Mouse (Mus musculus) hindbrain, postnatal 0 days (tissue): ENCODE results near the gene Ube2a. TPM values are rescaled to one million over a fixed set of nuclear protein-coding genes. Genes with fewer than 3 reads are reported as not detected.

Source experiments
- ATAC-seq: fragments of 200-750 bp; cut with Nextera tagmentation; 2 replicates; pipeline ENCODE4 v1.8.0; 2017; ENCODE audit warnings: mild to moderate bottlenecking, moderate TSS enrichment, moderate library complexity
- DNase-seq: peaks from one replicate; pipeline ENCODE4 v3.0.0-alpha.2; 2015; ENCODE audit warnings: low spot score
- H3K27ac ChIP-seq: fragments of 300-500 bp; sonication (generic); 2 replicates; pipeline ENCODE4 v1.5.1; 2014; ENCODE audit warnings: mild to moderate bottlenecking
- H3K27me3 ChIP-seq: fragments of 300-500 bp; sonication (generic); 2 replicates; pipeline ENCODE4 v1.6.1; 2014; ENCODE audit warnings: low read length, mixed read lengths; ENCODE audit not compliant: insufficient read depth
- H3K36me3 ChIP-seq: fragments of 300-500 bp; sonication (generic); 2 replicates; pipeline ENCODE4 v1.6.1; 2014; ENCODE audit warnings: low read length, mixed read lengths; ENCODE audit not compliant: insufficient read depth
- H3K4me1 ChIP-seq: fragments of 300-500 bp; sonication (generic); 2 replicates; pipeline ENCODE4 v1.6.1; 2014; ENCODE audit warnings: antibody characterized with exemption, low read length, mixed read lengths; ENCODE audit not compliant: insufficient read depth
- H3K4me2 ChIP-seq: fragments of 300-500 bp; sonication (generic); 2 replicates; pipeline ENCODE4 v1.6.1; 2014; ENCODE audit warnings: low read depth, mild to moderate bottlenecking, low read length, moderate library complexity, mixed read lengths
- H3K4me3 ChIP-seq: fragments of 300-500 bp; sonication (generic); 2 replicates; pipeline ENCODE4 v1.5.1; 2014; ENCODE audit warnings: low read length
- H3K9ac ChIP-seq: fragments of 300-500 bp; sonication (generic); replicated peaks from 2 replicates; pipeline ENCODE4 v1.6.1; 2014; ENCODE audit warnings: mild to moderate bottlenecking, low read length, moderate library complexity, mixed read lengths
- H3K9me3 ChIP-seq: fragments of 300-500 bp; sonication (generic); 2 replicates; pipeline ENCODE4 v1.6.1; 2016; ENCODE audit warnings: low read length, mixed read lengths
- CTCF ChIP-seq: IDR thresholded peaks from 2 replicates; pipeline ENCODE4 v1.5.1; 2016; ENCODE audit warnings: antibody characterized with exemption, control low read depth, low read depth
- WGBS: fragments of 180-500 bp; shearing (Covaris S2); extraction: QIAGEN DNeasy Blood & Tissue Kit; methylation state at CpG from one replicate; pipeline ENCODE4 v1.1.7; 2014; 5-methylcytosine and 5-hydroxymethylcytosine counted together
- polyA plus RNA-seq: library from polyadenylated mRNA; unstranded; fragments of >200 nt; fragmentation: Nextera tagmentation; extraction: Ambion mirVana; gene quantifications from 2 replicates; pipeline ENCODE4 v1.2.1, GENCODE M21; 2015
- total RNA-seq: library from RNA; depleted of rRNA; stranded (reverse); fragments of >200 nt; gene quantifications from 2 replicates; pipeline ENCODE4 v1.2.3, GENCODE M21; 2014; rRNA removed

Ube2a gene
- total and polyA plus RNA-seq, 2 experiments from 2014 or later, result 28.5 to 134 TPM

DNA sequence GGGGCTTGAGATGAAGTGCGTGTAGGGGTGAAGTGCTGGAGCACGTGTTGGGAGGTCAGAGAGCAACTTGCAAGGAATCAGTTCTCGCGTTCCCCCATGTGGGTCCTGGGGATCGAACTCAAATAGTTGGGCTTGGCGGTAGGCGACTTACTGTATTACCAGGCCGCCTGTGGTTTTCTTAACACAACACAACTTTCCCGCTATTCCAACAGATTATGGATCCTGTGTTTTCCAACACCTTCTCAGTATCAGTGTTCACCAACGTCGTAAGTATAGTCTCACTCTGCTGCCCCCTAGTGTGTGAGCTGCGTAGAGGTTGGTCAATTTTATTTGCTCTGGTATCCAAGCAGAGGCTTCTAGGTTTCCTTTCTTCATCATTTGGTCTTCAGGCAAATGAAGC is 37.6 kb downstream of the Ube2a start:
- 46% methylated on average over 12 of the region's 12 CpGs for WGBS
- TF ChIP-seq CTCF, result peak; percentile 65
- Histone ChIP-seq H3K9me3 (no peaks in the 10 kb centered on the region), H3K4me1 (no peaks in the 10 kb centered on the region), H3K4me2 (no peak overlapping the region), H3K36me3 (no peaks in the 10 kb centered on the region), H3K9ac (no peak overlapping the region), H3K4me3 (no peak overlapping the region), H3K27ac (no peak overlapping the region), H3K27me3 (no peaks in the 10 kb centered on the region)
- ATAC-seq, result peak; percentile 59
- DNase-seq, result peak; percentile 70

DNA sequence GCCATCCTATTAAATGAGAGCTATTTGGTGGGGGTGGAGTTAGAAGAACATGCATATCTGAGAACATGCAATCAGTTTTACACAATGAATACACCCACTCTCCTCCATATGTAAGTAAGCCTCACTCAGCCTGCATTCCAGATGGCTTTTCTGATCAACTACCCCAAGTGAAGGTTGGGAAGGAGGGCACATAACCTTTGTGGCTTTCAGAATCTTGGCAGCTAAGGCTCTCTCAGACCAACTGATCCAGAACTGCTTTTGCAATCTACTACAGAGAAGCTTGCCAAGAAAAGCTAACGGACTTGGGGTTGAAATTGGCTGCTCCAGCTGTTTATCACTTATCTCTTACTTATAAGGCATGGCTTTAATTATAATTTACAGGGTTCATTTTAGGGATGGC is 44.0 kb downstream of the Ube2a start:
- H3K4me2 ChIP-seq, result no peak overlapping the region
- WGBS, result 62% methylated on average over 1 of the region's 1 CpGs
- no peak overlapping the region for H3K4me3 ChIP-seq
- H3K27me3 ChIP-seq, result no peaks in the 10 kb centered on the region
- no peak overlapping the region for H3K27ac ChIP-seq
- no peak for DNase-seq
- ATAC-seq, result no peak
- no peak overlapping the region for H3K9ac ChIP-seq
- H3K36me3 ChIP-seq, result no peaks in the 10 kb centered on the region
- no peaks in the 10 kb centered on the region for H3K9me3 ChIP-seq
- TF ChIP-seq CTCF, result no peak
- H3K4me1 ChIP-seq, result no peaks in the 10 kb centered on the region

- Histone ChIP-seq H3K9ac (no peak overlapping the region), H3K4me3 (no peak overlapping the region), H3K4me1 (no peaks in the 10 kb centered on the region), H3K27ac (no peak overlapping the region), H3K4me2 (no peak overlapping the region), H3K27me3 (no peaks in the 10 kb centered on the region), H3K36me3 (no peaks in the 10 kb centered on the region), H3K9me3 (no peaks in the 10 kb centered on the region)
- ATAC-seq (no peak), DNase-seq (no peak)
- 85% methylated on average over 4 of the region's 4 CpGs for WGBS
- TF ChIP-seq CTCF, result no peak
Measured at GRCm38 (mm10) chrX:36921346-36921745, 47.6 kb downstream of the Ube2a start.

DNA sequence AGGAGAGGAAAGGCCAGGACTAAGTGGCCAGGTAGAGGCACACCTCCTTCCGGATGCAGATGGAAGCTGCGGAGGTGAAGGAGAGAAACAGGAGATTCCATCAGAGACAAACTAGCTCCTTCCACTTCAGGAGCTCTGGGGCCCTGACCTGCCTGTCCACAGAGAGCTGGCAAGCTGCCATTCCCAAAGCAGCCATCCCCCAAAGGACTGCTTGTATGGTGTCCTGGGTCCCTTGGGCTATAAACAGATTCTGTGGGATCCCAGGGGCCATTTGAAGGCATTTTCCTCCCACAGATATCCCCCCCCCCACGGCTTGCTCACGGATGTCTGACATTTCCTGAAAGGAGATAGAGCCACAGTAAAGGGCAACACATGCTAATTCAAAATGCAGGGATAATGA is 55.1 kb downstream of the Ube2a start:
- ATAC-seq (no peak), DNase-seq (no peak)
- TF ChIP-seq CTCF, result no peak
- Histone ChIP-seq H3K4me2 (no peak overlapping the region), H3K27me3 (no peaks in the 10 kb centered on the region), H3K27ac (no peak overlapping the region), H3K9me3 (no peaks in the 10 kb centered on the region), H3K4me1 (no peaks in the 10 kb centered on the region), H3K36me3 (no peaks in the 10 kb centered on the region), H3K4me3 (no peak overlapping the region), H3K9ac (no peak overlapping the region)
- WGBS, result 72% methylated on average over 4 of the region's 4 CpGs

DNA sequence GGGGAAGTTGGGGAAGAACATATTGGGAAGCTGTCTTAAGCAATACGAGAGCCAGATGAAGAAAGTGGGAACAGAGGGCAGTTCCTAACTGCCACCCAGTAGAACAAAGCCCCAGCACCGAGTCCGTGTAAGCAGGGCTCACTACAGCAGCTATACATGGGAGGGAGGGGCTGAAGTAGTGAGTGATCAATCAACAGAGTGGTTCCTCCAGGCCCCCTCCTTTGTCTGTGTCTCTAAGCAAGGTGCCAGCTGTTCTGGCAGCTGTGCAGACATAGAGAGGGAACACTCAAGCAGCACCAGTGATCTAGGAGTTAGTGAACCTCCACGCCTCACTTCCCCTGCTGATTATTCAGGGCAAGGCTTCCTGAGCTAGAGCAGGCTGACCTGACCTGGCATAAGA is 56.0 kb downstream of the Ube2a start:
- Histone ChIP-seq H3K4me2 (no peak overlapping the region), H3K4me3 (no peak overlapping the region), H3K4me1 (no peaks in the 10 kb centered on the region), H3K27ac (no peak overlapping the region), H3K27me3 (no peaks in the 10 kb centered on the region), H3K9me3 (no peaks in the 10 kb centered on the region), H3K9ac (no peak overlapping the region), H3K36me3 (no peaks in the 10 kb centered on the region)
- ATAC-seq, result no peak
- 62% methylated on average over 4 of the region's 4 CpGs for WGBS
- TF ChIP-seq CTCF, result no peak
- DNase-seq, result no peak

DNA sequence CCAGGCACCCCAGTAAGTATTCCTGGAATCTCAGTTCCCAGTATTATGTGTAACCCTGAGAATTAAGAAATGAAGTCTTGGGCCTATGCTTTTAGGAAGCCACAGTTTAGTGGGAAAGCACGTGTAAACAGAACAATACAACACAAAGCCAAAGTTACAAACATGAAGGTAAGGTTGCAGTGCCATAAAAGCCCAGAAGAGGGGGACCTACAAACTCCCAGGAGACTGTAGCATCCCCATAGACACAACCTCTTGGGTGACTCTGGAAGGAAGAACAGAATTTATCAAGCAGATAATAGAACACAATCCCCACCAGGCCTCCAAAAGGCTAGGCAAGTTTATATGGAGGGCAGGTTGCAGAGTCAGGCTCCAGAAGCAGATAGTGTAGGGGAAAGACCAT is 56.9 kb downstream of the Ube2a start:
- 37% methylated on average over 1 of the region's 1 CpGs for WGBS
- no peak overlapping the region for H3K27ac ChIP-seq
- no peak for ATAC-seq
- peak; percentile 22 for DNase-seq
- no peaks in the 10 kb centered on the region for H3K4me1 ChIP-seq
- no peaks in the 10 kb centered on the region for H3K36me3 ChIP-seq
- H3K9ac ChIP-seq, result no peak overlapping the region
- H3K4me2 ChIP-seq, result no peak overlapping the region
- H3K9me3 ChIP-seq, result no peaks in the 10 kb centered on the region
- H3K4me3 ChIP-seq, result no peak overlapping the region
- no peaks in the 10 kb centered on the region for H3K27me3 ChIP-seq
- TF ChIP-seq CTCF, result peak; percentile 52

Other genes starting within 250 kb of the Ube2a start
- gene Akap17b, start 228.5 kb upstream of the Ube2a start, total RNA-seq, result 5.9 and 7.3 TPM in 2 replicates
- 4.8 and 5.1 TPM in 2 replicates for gene Akap17b, start 228.5 kb upstream of the Ube2a start, polyA plus RNA-seq
- gene Slc25a43, start 130.2 kb upstream of the Ube2a start, total RNA-seq, result 0.83 and 1.8 TPM in 2 replicates
- gene Slc25a43, start 130.2 kb upstream of the Ube2a start, polyA plus RNA-seq, result 0.86 and 0.90 TPM in 2 replicates
- gene Slc25a5, start 78.2 kb upstream of the Ube2a start, total RNA-seq, result 494 and 546 TPM in 2 replicates
- gene Slc25a5, start 78.2 kb upstream of the Ube2a start, polyA plus RNA-seq, result 693 and 697 TPM in 2 replicates
- 20.5 and 26.8 TPM in 2 replicates for gene C330007P06Rik, start 211 bp downstream of the Ube2a start, total RNA-seq
- 20.5 and 21.5 TPM in 2 replicates for gene C330007P06Rik, start 211 bp downstream of the Ube2a start, polyA plus RNA-seq
- 12.8 and 15.0 TPM in 2 replicates for gene Nkrf, start 29.0 kb downstream of the Ube2a start, total RNA-seq
- gene Nkrf, start 29.0 kb downstream of the Ube2a start, polyA plus RNA-seq, result 15.3 and 15.4 TPM in 2 replicates
- 81.3 and 106 TPM in 2 replicates for gene Sept6, start 117.9 kb downstream of the Ube2a start, total RNA-seq
- gene Sept6, start 117.9 kb downstream of the Ube2a start, polyA plus RNA-seq, result 55.0 and 59.6 TPM in 2 replicates
- gene Sowahd, start 174.9 kb downstream of the Ube2a start, total RNA-seq, result not detected in 2 replicates
- gene Sowahd, start 174.9 kb downstream of the Ube2a start, polyA plus RNA-seq, result 0.09 TPM in 1 of 2 replicates, not detected in the other
- gene Rpl39, start 211.5 kb downstream of the Ube2a start, total RNA-seq, result 99.1 and 125 TPM in 2 replicates
- gene Rpl39, start 211.5 kb downstream of the Ube2a start, polyA plus RNA-seq, result 351 and 371 TPM in 2 replicates
- 6.8 and 7.9 TPM in 2 replicates for gene Upf3b, start 236.4 kb downstream of the Ube2a start, total RNA-seq
- gene Upf3b, start 236.4 kb downstream of the Ube2a start, polyA plus RNA-seq, result 22.8 and 25.9 TPM in 2 replicates